Comparison of ENCODE assay signal across 8 mouse cellular contexts in the genomic region with DNA sequence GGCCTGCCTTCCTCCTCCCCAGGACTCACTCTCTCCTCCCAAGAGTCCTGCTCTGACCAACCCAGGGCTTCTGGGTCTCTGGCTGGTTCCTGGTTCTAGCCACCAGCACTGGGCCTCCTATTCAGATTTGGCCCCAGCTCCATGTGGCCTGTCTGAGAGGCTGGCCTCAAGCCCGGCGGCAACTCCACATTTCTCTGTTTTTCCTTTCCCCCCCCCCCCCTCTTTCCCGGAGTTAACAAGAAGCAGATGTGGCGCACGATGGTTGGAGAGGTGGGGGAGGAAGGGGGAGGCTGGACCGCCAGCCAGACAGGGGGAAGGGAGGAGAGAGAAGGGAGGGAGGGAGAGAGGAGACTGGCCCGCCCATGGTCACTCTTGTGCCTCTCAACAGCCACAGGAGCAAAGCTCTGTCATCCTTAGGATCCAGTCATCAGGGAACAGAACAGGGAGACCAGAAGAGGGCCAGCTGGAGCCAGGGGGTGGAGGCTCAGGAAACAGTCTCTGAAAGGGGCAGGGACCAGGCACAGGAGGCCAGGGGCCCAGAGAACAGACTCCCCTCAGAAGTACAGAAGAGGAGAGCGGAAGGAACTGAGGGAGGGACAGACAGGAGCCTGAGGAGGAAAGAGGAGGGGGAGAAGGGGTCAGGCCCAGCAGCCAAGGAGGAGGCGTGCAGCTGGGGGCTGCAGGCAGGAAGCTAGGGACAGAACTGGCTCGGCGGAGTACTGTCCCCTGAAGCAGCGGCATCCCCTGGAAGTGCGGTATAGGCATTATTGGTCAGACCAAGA. TPM values are rescaled to one million over a fixed set of nuclear protein-coding genes. Genes with fewer than 3 reads are reported as not detected.
DNase-seq lines count a peak whose midpoint lies in the region; ATAC-seq and TF ChIP-seq lines count a peak whose summit lies in the region.

A gene (plus strand): TSS at position 343 of the 782 bp plus-strand sequence.

- H3K4me1 ChIP-seq in lung, adult 2 months (ENCODE audit: control insufficient read depth, insufficient read depth, low read length), result peaks cover 36% of the 10 kb centered on the region
- H3K4me1 ChIP-seq in neural tube, embryonic 15.5 days, result peaks cover 28% of the 10 kb centered on the region

- no peaks in the 10 kb centered on the region for H3K36me3 ChIP-seq in neural tube, embryonic 15.5 days

- DNase-seq in 416B (ENCODE audit: low read depth), result peak; percentile 21
- peak; percentile 85 for DNase-seq in brain, embryonic 14.5 days (ENCODE audit: low read depth)
- DNase-seq in gastrocnemius, postnatal 36 days, result peak; percentile 62 to 70
- peak; percentile 85 for DNase-seq in hindlimb bud, embryonic 11.5 days (ENCODE audit: extremely low spot score, low read depth, low spot score)
- peak; percentile 41 for DNase-seq in lung, adult 2 months
- no peak for DNase-seq in frontal cortex, postnatal 36 days (ENCODE audit: low spot score in 2 of 2)
- no peak for DNase-seq in layer of hippocampus, adult 11-12 months (ENCODE audit: low spot score)

- intact Hi-C loops in gastrocnemius, postnatal 36 days (cut with DNase I), result no loop called here

- no peak for TF ChIP-seq POLR2A in brain, embryonic 14.5 days (IDR thresholded peaks at IDR 0.05; ENCODE audit: borderline replicate concordance, extremely low read depth, insufficient read depth, insufficient read length, poor library complexity, severe bottlenecking)
- TF ChIP-seq POLR2A in lung, adult 2 months (IDR thresholded peaks at IDR 0.05; ENCODE audit: borderline replicate concordance, extremely low read depth, low read depth, low read length), result peak; percentile 51; the same call in 1 of the 2 replicates

- peak within 1 kb of the TSS; percentile 49 for H3K4me2 ChIP-seq in neural tube, embryonic 15.5 days

- peak within 1 kb of the TSS; percentile 74 for H3K27ac ChIP-seq in neural tube, embryonic 15.5 days (replicated peaks)

- TF ChIP-seq CTCF in brain, embryonic 14.5 days (IDR thresholded peaks at IDR 0.05; ENCODE audit: borderline replicate concordance, extremely low read depth, insufficient read depth, insufficient read length), result no peak
- no peak for TF ChIP-seq CTCF in lung, adult 2 months (IDR thresholded peaks at IDR 0.05; ENCODE audit: insufficient read depth, low read length)

- no peaks in the 10 kb centered on the region for H3K9me3 ChIP-seq in neural tube, embryonic 15.5 days (replicated peaks)

- WGBS in lung, adult 2 months, result 21% methylated on average over 13 of the region's 13 CpGs
- 47% methylated on average over 10 of the region's 13 CpGs for WGBS in neural tube, embryonic 15.5 days

- H3K27me3 ChIP-seq in neural tube, embryonic 15.5 days (replicated peaks), result no peaks in the 10 kb centered on the region

- peak within 1 kb of the TSS; percentile 64 for H3K4me3 ChIP-seq in lung, adult 2 months (replicated peaks; ENCODE audit: extremely low read depth, low read depth, low read length)
- peak within 1 kb of the TSS; percentile 33 for H3K4me3 ChIP-seq in neural tube, embryonic 15.5 days (replicated peaks)

- ATAC-seq in neural tube, embryonic 15.5 days (ENCODE audit: low FRiP score), result no peak

- peak within 1 kb of the TSS; percentile 36; the same call in 1 of the 2 replicates for H3K9ac ChIP-seq in neural tube, embryonic 15.5 days (replicated peaks)

RNA-seq across cellular contexts. Expression of the gene that starts here (rescaled TPM):
- 12.8 and 23.0 TPM in 2 replicates for polyA plus RNA-seq in brain, embryonic 14.5 days (2012; rRNA removed)
- 1 to 10 TPM; 4.8 to 7.0 TPM for total RNA-seq in gastrocnemius, postnatal 36 days (2021)
- polyA plus RNA-seq in lung, adult 2 months (2012; rRNA removed), result 89.9 and 107 TPM in 2 replicates
- 24.5 and 52.1 TPM in 2 replicates for polyA plus RNA-seq in neural tube, embryonic 15.5 days (2015; fragmentation: Nextera tagmentation; extraction: Ambion mirVana)

Comparison
In these comparisons a context has a peak if more than half of its experiments do, and no peak if none do; other contexts are left out.
1. DNase-seq: peak in 416B (single experiment), brain, embryonic 14.5 days (single experiment), gastrocnemius, postnatal 36 days (2 of 2), hindlimb bud, embryonic 11.5 days (single experiment) and lung, adult 2 months (single experiment); none in frontal cortex, postnatal 36 days (0 of 2) and layer of hippocampus, adult 11-12 months (single experiment).